ENCODE assay signal across 16 mouse cellular contexts in the genomic region with DNA sequence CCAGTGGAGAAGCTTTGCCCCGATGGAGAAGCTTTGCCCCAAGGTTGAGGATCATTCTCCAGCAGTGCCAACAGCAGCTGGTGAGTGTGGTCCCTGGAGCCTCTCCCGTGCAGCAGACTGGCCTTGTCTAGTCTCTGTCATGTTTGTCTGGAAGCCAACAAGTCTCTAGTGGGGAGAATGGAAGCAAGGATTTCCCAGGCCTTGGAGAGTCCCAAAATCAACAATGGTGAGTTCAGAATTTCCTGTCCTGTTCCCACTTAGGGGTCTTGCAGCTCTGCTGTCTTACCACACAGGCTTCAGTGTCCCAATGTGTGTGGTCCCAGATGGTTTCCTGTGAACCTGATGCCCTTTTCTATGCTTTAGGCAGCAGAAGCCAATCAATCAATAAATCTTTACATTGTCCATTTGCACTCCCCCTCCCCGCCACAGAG. TPM values are rescaled to one million over a fixed set of nuclear protein-coding genes. Genes with fewer than 3 reads are reported as not detected.
DNase-seq lines count a peak whose midpoint lies in the region; ATAC-seq and TF ChIP-seq lines count a peak whose summit lies in the region.
"Had no signal": no experiment of that assay in that cellular context is flagged by ENCODE, and none has a peak within 500 bp of the region (broad histone marks: within the 10 kb centered on the region; RNA-seq: fewer than 3 reads in every experiment).

No protein-coding gene starts in this region.

- H3K4me2 ChIP-seq in kidney, postnatal 0 days (ENCODE audit: low read length), result no peak overlapping the region
- no peak overlapping the region for H3K4me2 ChIP-seq in stomach, embryonic 16.5 days (ENCODE audit: low read depth, low read length)
- H3K4me2 ChIP-seq: forebrain, embryonic 15.5 days; midbrain, embryonic 11.5 days had no signal

- no peaks in the 10 kb centered on the region for H3K27me3 ChIP-seq in kidney, postnatal 0 days (ENCODE audit: insufficient read depth, low read length)
- no peaks in the 10 kb centered on the region for H3K27me3 ChIP-seq in stomach, embryonic 16.5 days (ENCODE audit: control insufficient read depth, insufficient read depth, low read length)
- H3K27me3 ChIP-seq: CH12.LX; forebrain, embryonic 15.5 days had no signal

- DNase-seq in adrenal gland, postnatal 14 days, result peak; percentile 7
- no peak for DNase-seq in adrenal gland, adult 8-10 months
- peak; percentile 69 for DNase-seq in kidney, postnatal 0 days (ENCODE audit: low spot score)
- DNase-seq in kidney, postnatal 14 days, result no peak
- DNase-seq in lung, postnatal 10 days, result peak; percentile 43
- no peak for DNase-seq in lung, adult 2 months
- DNase-seq in adrenal gland, postnatal 36 days, result no peak
- DNase-seq: cerebellum, adult 11-12 months; gastrocnemius, postnatal 10 days; kidney, postnatal 25 days; thymus, postnatal 25 days had no signal

- no peaks in the 10 kb centered on the region for H3K9me3 ChIP-seq in kidney, postnatal 0 days (replicated peaks; ENCODE audit: low read length)
- no peaks in the 10 kb centered on the region for H3K9me3 ChIP-seq in stomach, embryonic 16.5 days (replicated peaks; ENCODE audit: control insufficient read depth, low read length)
- H3K9me3 ChIP-seq: forebrain, embryonic 15.5 days; limb, embryonic 10.5 days had no signal

- no peak for TF ChIP-seq CTCF in kidney, postnatal 0 days (IDR thresholded peaks at IDR 0.05; ENCODE audit: low read depth)
- no peak for TF ChIP-seq CTCF in lung, adult 2 months (IDR thresholded peaks at IDR 0.05; ENCODE audit: insufficient read depth, low read length)

- no peaks in the 10 kb centered on the region for H3K36me3 ChIP-seq in kidney, postnatal 0 days (ENCODE audit: insufficient read depth, low read length)
- H3K36me3 ChIP-seq in stomach, embryonic 16.5 days (ENCODE audit: control insufficient read depth, insufficient read depth, low read length), result no peaks in the 10 kb centered on the region
- H3K36me3 ChIP-seq: forebrain, embryonic 15.5 days; limb, embryonic 10.5 days had no signal

- TF ChIP-seq POLR2A in lung, adult 2 months (IDR thresholded peaks at IDR 0.05; ENCODE audit: borderline replicate concordance, extremely low read depth, low read depth, low read length), result no peak

- no peak overlapping the region for H3K9ac ChIP-seq in kidney, postnatal 0 days (ENCODE audit: low read depth, low read length)
- no peak overlapping the region for H3K9ac ChIP-seq in stomach, embryonic 16.5 days (ENCODE audit: low read length)
- H3K9ac ChIP-seq: forebrain, embryonic 15.5 days had no signal

- H3K4me3 ChIP-seq in kidney, postnatal 0 days (replicated peaks; ENCODE audit: low read depth, low read length), result no peak overlapping the region
- H3K4me3 ChIP-seq in lung, adult 2 months (replicated peaks; ENCODE audit: extremely low read depth, low read depth, low read length), result no peak overlapping the region
- H3K4me3 ChIP-seq in stomach, embryonic 16.5 days (replicated peaks; ENCODE audit: low read length), result no peak overlapping the region
- H3K4me3 ChIP-seq: forebrain, embryonic 15.5 days; limb, embryonic 10.5 days had no signal

- no peak overlapping the region for H3K27ac ChIP-seq in kidney, postnatal 0 days
- peak overlapping the region; percentile 76 for H3K27ac ChIP-seq in stomach, embryonic 16.5 days (ENCODE audit: low read length)
- H3K27ac ChIP-seq: forebrain, embryonic 15.5 days; limb, embryonic 10.5 days had no signal

- 50% methylated on average over 3 of the region's 3 CpGs for WGBS in kidney, postnatal 0 days
- 59% methylated on average over 3 of the region's 3 CpGs for WGBS in lung, adult 2 months
- WGBS in stomach, embryonic 16.5 days, result 30% methylated on average over 3 of the region's 3 CpGs

- ATAC-seq in kidney, postnatal 0 days (replicated peaks; ENCODE audit: low FRiP score, low read depth), result no peak
- peak; percentile 72 for ATAC-seq in stomach, embryonic 16.5 days (ENCODE audit: insufficient read depth, low FRiP score)
- ATAC-seq: forebrain, embryonic 15.5 days had no signal

- H3K4me1 ChIP-seq in kidney, postnatal 0 days (replicated peaks; ENCODE audit: insufficient read depth, low read length), result no peaks in the 10 kb centered on the region
- H3K4me1 ChIP-seq in lung, adult 2 months (ENCODE audit: control insufficient read depth, insufficient read depth, low read length), result no peaks in the 10 kb centered on the region; the same call in 1 of the 2 replicates
- peaks cover 11% of the 10 kb centered on the region for H3K4me1 ChIP-seq in stomach, embryonic 16.5 days (ENCODE audit: control insufficient read depth, insufficient read depth, low read length)
- H3K4me1 ChIP-seq: forebrain, embryonic 15.5 days; limb, embryonic 10.5 days had no signal

RNA-seq across cellular contexts. Expression of a gene that starts 56.6 kb away (rescaled TPM):
- 21.2 and 22.0 TPM in 2 replicates for total RNA-seq in adrenal gland, postnatal 14 days (2021)
- total RNA-seq in adrenal gland, adult 8-10 months (2022), result 10 to 100 TPM; 18.7 to 22.9 (median 20.3) TPM
- 15.4 and 16.5 TPM in 2 replicates for polyA plus RNA-seq in kidney, postnatal 0 days (2015; fragmentation: Nextera tagmentation; extraction: Ambion mirVana)
- 39.5 and 57.3 TPM in 2 replicates for polyA plus RNA-seq in lung, adult 2 months (2012; rRNA removed)
- 7.8 and 7.9 TPM in 2 replicates for polyA plus RNA-seq in stomach, embryonic 16.5 days (2015; fragmentation: Nextera tagmentation; extraction: Ambion mirVana)
- 10 to 100 TPM; 20.9 to 23.5 TPM for total RNA-seq in adrenal gland, postnatal 36 days (2021)

Comparison
In these comparisons a context has a peak if more than half of its experiments do, and no peak if none do; other contexts are left out.
1. DNase-seq: peak in adrenal gland, postnatal 14 days (single experiment), kidney, postnatal 0 days (single experiment) and lung, postnatal 10 days (single experiment); none in adrenal gland, adult 8-10 months (single experiment), kidney, postnatal 14 days (single experiment), lung, adult 2 months (single experiment) and adrenal gland, postnatal 36 days (0 of 2).